Mouse (Mus musculus) T-helper 1 cell (primary cell): ENCODE measurements at regions not wholly inside any gene's neighbourhood (a gene's known extent, or its start where the extent isn't known, plus 50 kb on each side); places are given as distances from the start of the nearest gene placed in this dataset.

Experiments
- in situ Hi-C: fragments of 300-600 bp; cut with MboI, MseI; formaldehyde crosslinking; loops from one replicate; pipeline ENCODE4 v1.15.1; 2025; ENCODE audit warnings: high pct_unique_total_duplicates

GRCm38 (mm10) chrX:60833456-60833855 is 59.8 kb downstream of the Sox3 start:
- in situ Hi-C loops: no loop called here

- in situ Hi-C loops: no loop called here
These were observed 61.8 kb downstream of the Sox3 start for GRCm38 (mm10) chrX:60831330-60832027.

DNA sequence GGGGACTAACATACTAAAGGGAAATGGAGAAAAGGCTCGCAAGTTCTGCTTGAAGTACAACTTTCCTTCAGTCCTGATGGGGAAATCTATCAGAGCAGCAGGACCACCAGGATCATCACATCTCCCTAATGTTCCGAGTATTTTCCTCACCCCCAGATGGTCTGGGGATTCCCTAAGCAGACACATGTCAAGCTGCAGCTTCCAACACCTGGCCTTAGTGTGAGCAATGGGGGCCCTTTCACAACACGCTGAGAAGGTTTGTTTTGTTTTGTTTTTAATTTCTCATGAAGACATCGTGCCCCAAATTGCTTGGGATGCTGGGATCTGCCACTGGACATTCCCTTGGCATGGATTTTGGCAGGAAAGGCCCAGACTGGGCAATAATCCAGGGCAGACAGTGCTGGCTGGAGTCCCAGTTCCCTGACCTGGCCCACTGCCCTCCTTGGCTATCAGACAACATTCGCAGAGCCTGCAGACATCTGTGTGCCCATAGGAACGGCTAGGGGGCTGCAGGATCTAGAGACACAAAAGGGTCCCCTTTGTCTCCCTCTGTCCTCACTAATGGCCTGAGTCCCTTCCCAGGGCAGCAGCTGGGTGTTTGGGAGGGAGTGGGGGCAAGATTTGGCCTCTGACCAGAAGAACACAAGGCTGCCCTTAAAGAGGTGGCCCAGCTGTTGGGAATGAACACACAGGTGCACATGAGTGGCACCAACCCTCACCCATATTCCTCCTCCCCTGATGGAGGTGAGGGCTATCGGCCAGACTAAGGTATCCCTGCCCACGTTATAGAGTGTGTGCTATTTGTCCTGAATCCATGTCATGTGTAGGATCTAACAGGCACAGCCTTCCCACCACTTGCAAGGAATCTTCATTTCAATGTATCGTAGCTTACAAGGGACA is 67.8 kb downstream of the Sox3 start:
- in situ Hi-C loops: no loop called here

DNA sequence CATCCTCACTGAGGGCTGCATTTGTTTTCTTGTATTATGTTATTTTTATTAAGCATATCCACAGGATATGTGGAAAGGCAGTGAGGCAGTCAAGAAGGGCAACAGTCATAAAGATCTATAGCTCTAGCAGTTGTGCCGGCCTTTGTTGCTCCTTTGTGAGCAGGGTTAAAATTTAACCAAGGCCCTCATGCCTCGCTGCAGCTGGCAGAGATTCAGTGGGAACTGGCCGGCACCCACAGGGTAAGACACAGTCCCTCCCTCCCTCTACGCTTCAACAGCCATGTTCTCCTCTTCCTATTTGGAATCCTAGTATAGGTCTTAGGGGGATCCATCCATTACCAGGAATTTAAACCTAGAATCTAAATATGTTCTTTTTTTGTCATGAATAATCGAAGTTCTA is 94.7 kb downstream of the Sox3 start:
- in situ Hi-C loops: loop anchor here (10.0 kb wide), 1 partner anchor 1904 kb away; no protein-coding TSS in a partner anchor

GRCm38 (mm10) chrX:60780766-60781165 is 112.5 kb downstream of the Sox3 start:
- in situ Hi-C loops: no loop called here

GRCm38 (mm10) chrX:60780161-60780560 is 113.1 kb downstream of the Sox3 start:
- in situ Hi-C loops: no loop called here

GRCm38 (mm10) chrX:60773645-60774044 is 119.6 kb downstream of the Sox3 start:
- in situ Hi-C loops: no loop called here

DNA sequence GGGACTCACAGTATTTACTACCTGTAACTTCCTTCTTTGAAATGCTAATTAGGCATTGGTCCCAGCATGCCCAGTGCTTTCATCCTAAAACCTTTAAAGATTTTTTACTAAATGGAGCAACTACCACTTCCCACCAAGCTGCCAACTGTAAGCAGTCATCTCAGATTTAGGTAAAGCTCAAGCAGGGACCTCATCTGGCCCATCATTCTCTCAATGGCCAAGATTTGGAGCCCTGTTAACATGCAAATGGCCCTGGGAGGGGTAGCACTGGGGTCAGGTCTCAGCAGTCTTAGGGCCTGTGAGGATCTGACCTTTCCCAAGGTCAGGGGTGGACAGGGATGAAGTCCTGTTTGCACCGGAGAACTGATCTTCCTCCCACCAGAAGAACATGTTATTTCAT is 120.8 kb downstream of the Sox3 start:
- in situ Hi-C loops: no loop called here

DNA sequence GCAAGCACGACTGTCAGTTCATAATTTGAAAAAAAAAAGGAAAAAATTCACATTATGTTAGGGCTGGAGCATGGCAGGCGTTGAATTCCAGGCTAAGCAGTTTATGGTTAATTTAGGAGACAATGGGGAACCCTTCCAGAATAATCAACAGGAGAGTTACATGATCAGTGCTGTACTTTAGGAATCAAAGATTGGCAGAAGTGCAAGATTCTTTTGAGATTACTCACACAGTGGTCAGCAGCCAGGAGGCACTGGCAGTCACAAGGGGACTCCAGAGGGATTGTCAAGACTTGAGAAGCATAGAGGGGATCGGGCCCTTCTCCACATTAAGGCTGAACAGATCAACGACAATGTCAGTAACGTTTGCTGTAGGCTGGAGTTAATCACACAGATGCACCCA is 142.8 kb downstream of the Sox3 start:
- in situ Hi-C loops: no loop called here

DNA sequence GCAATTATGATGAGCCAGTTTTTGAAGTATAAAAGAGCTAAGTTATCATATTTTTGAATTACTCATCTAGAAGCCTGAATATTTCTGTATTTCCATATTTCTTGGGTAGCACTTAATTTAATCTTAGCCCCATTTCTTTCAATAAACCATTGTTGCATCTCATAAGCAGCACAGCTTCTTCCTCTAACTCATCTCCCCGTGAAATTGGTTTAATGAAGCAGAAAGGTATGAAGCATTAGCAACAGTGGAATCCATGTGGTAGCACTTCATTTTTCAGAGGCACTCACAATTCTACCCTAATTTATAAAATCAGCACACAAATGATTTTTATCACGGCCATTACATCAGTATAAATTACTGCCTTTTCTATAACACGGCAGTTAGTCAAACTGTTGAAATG is 149.3 kb downstream of the Sox3 start:
- in situ Hi-C loops: no loop called here

GRCm38 (mm10) chrX:60743020-60743707 is 150.1 kb downstream of the Sox3 start:
- in situ Hi-C loops: no loop called here

DNA sequence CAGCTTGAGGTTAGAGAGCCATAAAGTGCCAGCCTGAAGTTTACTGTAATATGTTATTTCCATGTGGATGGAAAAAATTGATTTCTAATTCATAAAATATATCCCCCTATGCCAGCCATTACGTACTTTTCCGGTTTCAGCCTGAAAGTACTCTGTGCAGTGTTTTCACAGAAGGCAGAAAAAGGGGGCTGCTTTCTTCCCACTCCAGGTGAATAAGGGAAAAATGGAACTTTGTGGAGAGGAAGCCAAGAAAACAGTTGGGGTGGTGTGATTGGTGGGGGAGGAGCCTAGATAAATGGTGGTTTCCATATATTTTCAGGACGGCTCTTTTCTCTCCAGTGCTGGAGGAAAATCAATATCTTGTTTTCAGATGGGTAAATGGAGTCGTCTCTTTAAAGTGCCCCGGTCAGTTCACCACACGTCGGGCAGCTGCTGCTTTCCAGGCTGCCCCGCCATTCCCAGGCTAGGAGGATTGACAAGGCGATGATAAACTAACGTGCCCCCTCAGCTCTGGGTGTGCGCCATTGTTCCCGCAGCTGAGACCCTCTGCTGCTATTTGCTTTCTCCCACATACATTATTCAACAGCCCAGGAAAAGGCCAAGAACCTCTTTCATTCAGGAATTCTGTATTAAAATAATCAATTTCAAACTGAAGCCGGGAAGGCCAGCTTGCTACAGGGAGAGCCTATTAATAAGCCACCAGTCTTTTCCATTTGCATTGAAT is 127.1 kb upstream of the Atp11c start:
- in situ Hi-C loops: loop anchor here (10.0 kb wide), 1 partner anchor 1615 kb away; no protein-coding TSS in a partner anchor

DNA sequence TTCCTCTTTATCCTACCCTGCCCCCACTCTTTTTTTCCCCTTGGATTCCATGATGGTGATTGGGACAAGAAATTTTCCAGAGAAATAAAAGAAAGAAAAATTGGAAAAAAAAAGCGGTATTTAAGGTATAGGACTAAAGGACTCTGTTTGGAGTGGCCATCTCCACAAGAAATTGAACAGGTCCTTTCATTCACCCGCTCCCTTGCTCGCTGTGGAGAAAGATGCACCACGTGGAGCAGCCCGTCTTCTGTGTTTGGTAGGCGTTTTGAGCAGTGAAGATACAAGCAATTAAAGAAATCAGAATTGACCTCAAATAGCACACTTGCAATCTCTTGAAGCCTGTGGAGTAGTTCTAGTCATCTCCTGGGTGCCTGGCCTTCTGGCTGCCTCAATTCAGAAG is 126.3 kb upstream of the Atp11c start:
- in situ Hi-C loops: no loop called here

- in situ Hi-C loops: no loop called here
These were observed 125.8 kb upstream of the Atp11c start for GRCm38 (mm10) chrX:60718156-60718769.

DNA sequence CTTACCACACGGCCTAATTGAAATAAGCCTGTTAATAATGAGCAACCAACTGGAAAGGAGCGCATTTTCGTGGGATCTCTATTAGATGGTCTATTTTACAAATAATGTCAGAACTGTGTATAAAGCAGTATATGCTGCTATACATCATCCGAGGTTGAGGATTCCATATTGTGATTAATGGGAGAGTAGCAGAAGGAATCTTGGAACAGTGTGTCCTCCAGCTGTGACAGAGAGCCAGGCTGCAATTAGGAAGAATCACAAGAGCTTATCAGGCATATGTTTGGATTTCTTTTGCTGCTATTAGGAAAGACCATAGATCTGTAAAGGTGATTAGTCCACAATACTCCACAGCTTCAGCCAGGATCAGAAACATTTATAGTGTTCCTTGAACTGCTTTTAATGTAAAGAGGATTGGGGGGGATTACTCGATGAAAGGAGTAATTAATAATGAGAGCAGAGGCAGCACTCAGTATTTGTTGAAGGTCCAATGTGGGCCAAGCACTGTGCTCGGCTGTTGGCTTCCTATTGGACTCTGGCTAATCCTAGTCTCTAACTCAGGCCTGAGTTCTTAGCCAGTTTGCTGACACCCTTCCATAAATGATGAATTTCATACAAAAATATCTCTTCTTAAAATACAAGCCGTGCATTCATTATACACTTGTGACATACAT is 88.7 kb upstream of the Atp11c start:
- in situ Hi-C loops: no loop called here

GRCm38 (mm10) chrX:60644726-60645318 is 52.3 kb upstream of the Atp11c start:
- in situ Hi-C loops: no loop called here
